Mouse (Mus musculus): ENCODE measurements around the gene Gm37240.

Gm37240 gene

DNA sequence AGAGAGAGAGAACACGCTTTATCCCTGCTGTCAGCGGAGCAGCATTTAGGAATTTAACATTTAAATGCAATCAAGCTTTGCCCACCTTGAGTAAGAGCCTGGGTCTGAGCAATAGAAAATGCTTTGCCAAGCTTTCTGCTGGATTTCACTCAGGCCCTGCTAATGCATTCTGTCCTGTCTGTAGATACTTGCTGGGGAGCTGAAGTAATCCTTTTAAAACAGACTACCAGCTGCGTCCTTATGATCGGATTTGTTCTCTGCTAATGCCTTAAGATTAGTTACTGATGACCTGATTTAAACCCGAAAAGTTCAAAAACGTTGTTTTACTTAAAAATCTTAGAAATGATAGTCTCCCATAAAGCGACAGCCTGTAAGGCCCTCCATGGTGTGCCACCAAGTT is 206.2 kb downstream of the Gm37240 start:
- DNase-seq (ENCODE audit: extremely low spot score) = no peak

DNA sequence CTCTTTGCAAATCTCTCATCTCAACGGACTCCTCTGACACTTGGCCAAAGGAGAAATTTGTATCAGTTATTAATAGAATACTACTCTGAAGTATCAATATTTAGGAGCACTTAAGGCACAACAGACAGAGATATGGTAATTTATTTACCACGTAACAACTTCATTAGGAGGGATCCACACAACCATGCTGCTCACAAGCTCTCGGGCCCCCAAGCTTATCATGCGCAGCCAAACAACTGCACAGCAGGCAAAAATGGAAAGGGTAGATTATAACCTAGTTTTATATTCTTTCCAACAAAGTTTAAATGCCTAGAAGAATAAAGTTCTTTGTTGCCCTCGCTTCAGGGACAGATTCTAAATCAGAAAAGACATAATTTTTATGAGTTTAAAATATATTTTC is 207.4 kb downstream of the Gm37240 start:
- no peak for DNase-seq (ENCODE audit: extremely low spot score)

DNA sequence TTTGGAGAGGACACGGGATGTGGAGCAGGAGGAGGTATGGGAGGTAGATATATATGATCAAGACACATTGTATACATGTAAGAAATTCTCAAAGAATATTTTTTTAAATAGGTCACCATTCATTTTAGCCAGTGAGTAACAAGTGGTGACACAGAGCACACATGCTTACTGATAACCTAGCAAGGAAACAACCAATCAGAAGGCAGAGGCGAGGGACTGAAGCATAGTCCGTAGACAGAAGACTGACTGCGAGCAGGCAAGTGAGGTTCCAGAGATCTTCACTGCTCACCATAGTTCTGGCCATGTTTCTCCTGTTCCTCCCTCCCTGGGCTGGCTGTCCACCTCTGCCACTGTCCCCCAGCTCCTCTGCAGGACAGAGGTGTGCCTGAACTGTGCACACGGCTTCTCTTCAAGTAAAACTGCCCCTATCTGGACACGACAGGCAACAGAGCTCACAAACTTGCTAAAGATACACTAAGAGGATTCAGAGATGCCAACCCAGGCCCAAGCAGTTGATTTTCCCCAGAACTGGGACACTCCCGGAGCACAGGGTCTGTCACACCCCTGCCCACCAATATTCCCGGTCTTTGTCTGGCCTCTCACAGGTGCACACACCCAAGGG is 207.9 kb downstream of the Gm37240 start:
- DNase-seq (ENCODE audit: extremely low spot score) = no peak

DNA sequence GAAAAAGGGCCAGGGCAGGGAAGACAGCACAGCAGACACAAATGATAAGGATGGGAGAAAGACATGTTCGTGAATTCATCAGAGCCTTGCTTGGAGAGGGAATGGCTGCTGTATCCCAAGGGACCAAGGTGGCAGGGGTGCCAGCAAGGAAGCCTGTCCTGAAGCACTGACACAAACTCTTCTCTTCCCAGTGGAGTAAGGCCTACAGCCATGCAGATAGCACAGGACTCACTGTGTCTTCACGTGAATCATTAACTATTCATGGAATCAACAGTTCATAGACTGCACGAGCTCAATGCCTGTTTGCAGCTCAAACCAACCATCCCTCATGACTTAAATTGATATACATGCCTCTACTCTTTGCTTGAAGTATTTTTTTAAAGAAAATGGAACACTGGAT is 209.4 kb downstream of the Gm37240 start:
- DNase-seq (ENCODE audit: extremely low spot score) = no peak

DNA sequence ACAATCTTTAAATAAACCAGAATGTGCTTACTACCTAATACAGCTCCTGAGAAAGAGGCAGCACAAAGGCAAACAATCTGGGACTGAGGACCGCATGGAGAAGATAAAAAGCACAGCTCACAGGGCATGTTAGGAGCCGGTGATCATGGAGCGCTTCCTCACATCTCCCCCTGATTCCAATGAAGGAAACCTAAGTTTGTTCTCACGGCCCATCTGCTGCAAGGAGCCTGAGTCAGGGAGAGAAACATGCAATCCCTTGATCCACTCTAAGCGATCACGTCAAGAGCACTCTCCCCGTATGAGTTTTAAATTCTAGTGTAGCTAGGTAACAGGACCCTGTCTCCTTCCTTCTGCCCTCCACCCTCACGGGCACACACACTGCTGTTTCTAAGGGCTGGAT is 210.2 kb downstream of the Gm37240 start:
- DNase-seq (ENCODE audit: extremely low spot score) = no peak

DNA sequence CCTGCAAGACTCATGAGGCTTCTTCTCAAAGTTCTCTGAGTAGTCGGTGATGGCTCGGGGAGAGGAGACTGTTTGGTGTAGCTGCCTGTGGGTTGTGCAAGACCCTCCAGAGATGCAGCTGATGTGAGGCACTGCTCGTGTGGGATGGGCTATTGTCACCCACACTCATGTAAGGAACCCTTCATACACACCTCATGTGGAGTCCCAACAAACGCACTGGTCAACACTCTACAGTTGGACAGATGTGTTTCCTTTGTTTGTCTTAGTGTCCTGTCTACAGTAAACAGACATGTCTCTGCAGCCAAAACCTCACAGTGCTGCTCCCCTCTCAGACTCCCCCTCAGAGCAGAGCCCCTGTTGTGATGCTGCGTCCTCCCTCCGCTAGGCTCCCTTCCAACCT is 217.5 kb downstream of the Gm37240 start:
- no peak for DNase-seq (ENCODE audit: extremely low spot score)

DNA sequence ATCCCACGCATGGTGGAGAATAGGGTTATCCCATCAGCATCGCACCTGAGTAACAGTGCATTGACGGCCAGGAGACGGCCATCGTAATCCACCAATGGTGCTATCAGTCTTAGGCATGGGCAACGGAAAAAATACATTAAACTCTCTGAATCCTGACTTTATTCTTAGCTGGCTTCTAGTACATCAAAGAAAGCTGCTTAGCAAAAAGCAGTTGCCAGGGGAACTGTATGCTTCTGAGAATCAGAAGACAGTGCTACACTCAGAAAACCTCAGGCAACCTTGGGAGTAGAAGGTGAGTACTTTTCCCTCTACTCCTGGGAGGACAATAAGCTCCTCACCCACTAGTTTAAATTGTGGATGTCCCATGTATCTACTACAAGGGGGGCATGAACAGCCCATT is 219.6 kb downstream of the Gm37240 start:
- no peak for DNase-seq (ENCODE audit: extremely low spot score)

DNA sequence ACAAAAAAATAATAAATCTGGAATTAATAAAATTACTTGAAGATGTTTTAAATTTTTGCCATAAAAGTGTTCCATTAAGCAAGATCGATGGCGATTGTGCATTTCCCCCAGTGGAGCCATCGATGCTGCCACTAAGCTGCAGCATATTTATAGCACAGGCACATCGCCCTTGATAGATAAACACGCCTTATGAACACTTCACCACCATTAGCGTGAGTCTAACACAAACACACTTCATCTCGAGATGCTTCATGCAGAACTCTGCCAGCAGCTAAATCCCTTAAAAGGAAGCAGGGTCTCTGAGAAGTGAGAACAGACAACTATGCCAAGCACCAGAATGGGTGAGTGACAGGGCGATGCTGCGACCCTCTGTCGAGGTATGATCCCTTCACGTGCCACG is 220.6 kb downstream of the Gm37240 start:
- no peak for DNase-seq (ENCODE audit: extremely low spot score)

DNA sequence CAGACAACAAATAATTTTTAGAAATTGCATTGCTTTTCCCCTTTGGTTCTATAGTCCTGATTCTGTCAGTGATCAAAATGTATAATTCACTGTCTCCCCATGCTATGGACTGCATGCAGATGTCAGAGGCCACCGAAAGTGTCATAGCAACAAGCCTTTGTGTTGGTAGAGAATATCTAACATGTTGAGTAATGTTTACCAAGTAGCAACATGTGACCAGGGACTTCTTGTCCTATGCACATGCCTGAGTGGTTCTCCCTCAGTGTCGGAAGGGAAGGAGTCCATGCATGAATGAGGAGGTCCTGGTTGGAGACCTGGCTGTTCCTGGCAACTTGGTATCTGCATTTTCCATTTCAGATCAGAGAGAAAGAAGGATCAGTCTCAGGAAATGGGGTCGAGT is 221.2 kb downstream of the Gm37240 start:
- DNase-seq (ENCODE audit: extremely low spot score) = no peak

DNA sequence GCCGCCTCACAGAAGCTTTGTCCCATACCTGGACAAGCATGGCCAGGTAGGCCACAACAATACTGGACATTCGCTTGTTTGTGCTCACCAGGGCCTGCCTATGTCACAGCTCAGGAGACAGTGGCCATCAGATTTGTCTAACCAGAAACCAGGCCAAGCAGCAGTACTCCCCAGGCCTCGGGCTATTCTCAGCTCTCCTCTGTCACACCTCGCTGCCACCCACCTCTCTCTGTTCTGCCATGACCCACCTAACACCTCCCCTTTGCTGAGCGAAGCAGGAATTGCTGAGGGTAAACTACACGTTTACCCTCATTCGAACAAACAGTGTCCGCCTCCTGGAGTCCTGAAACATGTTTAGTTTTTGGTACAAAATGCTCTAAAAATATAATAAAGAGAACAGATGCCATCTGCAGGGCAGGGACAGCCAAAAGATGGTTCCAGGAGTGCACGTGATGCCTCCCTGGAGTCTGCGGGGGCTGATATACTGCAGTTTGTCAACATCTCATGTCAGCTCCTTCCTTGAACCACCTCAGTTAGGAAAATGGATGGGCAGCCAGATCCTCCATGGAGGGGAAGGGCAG is 222.6 kb downstream of the Gm37240 start:
- no peak for DNase-seq (ENCODE audit: extremely low spot score)

DNA sequence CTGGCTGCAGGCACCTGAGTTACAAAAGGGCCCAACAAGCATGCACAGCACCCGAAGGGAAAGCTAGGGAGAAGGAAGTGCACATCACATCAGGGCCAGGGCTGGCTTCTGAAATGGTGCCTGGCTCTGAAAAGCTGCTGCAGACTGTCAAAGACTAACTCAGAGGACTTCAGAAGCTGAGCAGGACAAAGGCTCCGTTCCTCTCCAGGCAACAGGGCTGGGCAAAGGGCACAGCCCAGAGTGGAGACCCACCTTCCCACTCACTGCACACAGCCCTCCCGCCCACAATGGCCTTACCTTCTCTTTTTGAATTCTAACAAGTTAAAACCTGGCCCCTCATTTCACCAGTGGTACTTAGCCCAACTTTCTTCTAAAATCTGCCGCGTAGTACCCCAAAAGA is 223.5 kb downstream of the Gm37240 start:
- DNase-seq (ENCODE audit: extremely low spot score) = no peak

DNA sequence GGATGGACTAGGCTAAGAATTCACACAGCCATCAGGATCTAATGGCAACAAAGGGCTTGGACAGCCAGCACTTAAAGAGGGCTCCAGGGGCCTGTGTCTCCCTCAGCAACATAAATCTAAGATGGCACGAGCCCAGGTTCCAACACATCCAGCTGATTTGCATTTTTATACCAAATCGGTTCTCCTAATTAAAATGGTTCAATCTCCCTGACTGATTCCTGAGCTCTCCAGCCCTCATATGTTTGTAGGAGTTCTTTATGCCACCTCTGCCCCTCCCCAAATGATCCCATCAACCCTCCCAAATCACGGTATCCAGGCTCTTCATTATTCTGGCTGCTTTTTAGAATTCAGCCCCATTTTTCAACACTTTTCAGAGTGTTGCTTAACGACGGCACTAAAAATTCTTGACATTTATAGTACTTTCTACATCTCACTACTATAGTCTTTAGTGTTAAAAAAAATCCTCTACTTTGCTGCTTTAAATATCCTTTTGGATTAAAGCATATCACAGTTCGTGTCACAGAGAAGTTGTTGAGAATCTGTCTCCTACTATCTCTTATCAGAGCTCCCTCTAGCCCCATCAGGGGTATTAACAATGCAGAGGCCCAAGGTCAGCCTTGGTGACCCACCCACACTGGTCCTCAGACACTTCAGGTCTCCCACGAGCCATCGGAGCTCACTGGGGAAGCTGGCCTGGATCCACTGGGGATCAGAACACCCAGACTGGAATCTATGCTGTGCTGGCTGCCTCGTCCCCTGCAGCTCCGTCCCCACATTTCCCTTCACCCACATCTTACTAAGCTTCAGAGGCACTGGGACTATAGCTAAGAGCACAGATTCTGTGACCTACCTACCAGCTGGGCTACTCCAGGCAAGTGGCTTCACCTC is 225.1 kb downstream of the Gm37240 start:
- DNase-seq (ENCODE audit: extremely low spot score) = no peak

DNA sequence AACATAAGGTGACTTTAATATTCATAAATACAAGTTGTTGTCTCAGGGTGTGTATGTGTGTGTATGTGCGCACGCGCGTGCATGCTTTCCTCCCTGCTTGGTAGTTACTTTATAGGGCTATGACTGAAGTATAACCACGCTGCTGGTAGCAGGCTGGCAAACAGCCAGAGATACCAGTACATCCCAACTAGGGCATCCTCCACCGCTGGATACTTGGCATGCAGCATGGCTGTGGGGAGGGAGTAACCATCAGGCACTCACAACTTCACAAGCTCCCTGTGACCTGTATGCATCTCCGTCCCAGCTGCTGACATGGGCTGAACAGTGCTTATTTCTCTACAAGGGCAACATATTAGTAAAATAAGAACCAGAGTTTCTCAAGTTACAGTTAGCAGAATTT is 227.6 kb downstream of the Gm37240 start:
- no peak for DNase-seq (ENCODE audit: extremely low spot score)

DNA sequence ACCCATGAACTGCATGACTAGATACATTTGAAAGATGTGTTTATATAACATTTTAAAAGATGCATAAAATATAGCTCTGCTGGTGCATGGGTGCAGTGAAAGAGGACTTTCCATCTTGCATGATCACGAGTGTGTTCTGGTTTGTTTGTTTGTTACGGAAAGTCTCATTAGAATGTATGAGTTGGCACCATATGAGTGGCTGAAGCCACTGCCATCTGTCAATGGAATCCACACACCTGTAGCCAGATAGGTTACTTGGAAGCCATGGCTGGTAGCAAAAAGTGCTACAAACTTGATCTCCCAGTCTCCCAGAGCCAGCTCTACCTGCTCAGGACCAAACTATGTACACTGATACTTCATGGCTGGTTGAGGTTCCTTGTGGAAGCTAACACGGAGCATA is 231.8 kb downstream of the Gm37240 start:
- no peak for DNase-seq (ENCODE audit: extremely low spot score)

DNA sequence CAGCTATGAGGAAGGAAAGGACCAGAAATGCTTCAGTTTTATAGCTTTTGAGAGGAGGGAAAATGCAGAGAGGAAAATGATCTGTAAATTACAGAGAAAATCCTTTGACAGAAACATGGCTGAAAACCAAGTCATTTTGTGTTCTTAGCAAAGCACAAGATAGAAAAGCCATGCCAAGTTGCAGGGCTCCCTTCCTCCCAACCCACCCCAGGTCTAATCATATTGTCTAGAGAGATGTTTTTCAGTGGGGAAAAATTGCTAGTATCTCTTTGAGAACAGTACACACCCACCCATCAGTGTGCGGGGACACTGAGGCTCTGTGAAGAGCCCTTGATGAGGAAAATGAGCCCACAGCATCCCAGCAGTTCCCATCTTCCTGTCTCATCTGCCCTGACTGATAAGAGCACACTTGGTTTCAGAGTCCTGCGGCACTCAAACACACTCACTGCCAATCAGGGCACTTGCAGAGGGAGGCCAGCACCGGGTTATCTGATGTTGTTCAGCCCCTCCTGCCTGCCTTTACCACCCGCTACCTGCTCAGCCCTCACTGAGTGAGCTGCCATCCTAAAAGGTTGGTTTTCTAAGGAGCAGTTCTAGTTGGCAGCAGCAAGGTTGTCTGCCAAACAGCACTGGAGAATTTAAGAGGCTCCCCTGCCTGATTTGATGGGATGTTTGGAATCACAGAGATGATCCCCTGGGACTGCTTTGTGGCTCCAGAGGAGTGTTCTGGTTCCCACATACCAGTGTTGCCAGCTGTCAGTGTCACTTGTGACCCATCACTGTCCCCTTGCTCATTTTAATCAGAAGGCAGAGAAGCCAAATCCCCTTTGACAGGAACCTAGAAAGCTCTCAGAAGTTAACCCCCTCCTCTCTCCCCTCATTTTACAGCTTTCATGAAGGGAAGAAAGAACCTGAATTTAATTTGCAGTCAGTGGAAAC is 234.3 kb downstream of the Gm37240 start:
- no peak for DNase-seq (ENCODE audit: extremely low spot score)

DNA sequence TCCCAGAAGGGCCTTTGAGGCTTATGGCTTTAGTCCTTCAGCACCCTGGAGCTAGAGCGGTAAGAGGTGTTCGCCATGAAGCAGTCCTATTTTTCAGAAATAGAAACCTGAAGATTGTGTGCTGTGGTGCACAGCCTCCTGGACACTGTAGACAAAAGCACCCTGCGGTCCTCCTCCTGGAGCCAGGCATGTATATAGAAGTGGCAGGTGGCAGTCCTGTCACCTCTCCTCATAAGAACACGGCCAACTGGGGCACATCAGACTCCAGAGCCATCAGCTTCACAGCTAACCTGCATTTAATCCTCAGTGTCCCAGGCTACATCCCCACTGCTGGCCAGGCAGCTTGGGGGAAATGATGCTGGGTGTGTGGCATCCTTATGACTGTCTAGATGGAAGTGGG is 238.1 kb downstream of the Gm37240 start:
- DNase-seq (ENCODE audit: extremely low spot score) = no peak

DNA sequence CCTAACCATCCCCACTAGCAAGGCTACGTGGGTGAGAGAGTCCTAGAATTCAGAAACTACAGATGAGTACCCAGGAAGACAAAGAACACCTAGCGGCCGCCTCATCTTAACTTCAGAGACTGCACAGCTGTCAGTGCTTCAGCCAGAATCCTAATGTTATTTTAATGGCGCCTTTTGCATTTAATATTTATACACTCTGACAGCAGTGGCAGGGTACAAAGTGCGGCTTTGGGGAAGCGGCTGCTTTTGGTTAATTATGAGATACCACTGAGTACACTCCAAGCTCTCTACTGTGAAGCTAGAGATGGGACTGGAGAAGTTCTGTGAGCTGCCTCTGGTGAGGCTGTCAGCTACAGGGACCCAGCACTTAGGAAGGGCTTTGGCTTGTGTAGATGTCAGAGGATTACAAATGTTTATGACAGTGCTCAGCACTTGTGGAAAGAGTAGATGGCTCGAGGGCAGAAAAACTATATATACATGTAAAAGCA is 241.8 kb downstream of the Gm37240 start:
- DNase-seq (ENCODE audit: extremely low spot score) = no peak

DNA sequence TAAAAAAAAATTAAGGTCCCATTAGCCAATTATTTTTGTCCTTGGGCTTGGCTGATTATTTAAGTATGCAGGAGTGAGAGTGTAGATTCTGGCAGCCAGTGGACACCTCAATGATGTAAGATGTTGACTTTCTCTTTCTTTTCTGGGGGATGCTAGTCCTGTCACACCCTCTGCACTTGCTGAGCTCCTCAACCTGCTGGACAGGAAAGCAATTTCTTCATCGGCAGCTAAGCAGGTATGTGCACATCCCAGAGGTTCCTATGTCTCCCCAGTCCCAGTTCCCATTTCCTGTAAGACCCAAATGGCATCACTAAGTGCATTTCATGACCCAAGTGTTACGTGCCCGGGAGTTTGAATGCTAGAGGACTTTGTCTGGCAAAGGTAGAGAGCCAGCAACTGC is 242.5 kb downstream of the Gm37240 start:
- no peak for DNase-seq (ENCODE audit: extremely low spot score)

DNA sequence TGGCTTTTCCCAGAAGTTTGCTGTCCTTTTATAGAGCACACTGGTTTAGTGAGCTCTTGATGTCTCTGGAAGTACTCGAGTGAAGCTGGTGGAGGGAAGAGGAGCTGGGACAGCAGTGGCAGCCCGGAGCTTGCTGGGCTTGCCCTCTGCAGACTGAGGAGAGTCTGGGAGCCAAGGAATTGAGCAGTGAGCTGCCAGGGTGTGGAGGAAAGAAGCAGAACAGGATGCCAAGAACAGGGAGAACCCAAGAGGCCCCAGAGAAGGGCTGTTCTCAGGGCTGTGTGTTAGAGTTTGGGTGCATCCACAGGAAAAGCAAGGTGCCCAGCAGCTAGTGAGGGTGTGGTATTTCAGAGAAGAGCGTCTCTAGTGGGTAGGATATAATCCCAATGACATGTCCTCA is 245.6 kb downstream of the Gm37240 start:
- no peak for DNase-seq (ENCODE audit: extremely low spot score)

DNA sequence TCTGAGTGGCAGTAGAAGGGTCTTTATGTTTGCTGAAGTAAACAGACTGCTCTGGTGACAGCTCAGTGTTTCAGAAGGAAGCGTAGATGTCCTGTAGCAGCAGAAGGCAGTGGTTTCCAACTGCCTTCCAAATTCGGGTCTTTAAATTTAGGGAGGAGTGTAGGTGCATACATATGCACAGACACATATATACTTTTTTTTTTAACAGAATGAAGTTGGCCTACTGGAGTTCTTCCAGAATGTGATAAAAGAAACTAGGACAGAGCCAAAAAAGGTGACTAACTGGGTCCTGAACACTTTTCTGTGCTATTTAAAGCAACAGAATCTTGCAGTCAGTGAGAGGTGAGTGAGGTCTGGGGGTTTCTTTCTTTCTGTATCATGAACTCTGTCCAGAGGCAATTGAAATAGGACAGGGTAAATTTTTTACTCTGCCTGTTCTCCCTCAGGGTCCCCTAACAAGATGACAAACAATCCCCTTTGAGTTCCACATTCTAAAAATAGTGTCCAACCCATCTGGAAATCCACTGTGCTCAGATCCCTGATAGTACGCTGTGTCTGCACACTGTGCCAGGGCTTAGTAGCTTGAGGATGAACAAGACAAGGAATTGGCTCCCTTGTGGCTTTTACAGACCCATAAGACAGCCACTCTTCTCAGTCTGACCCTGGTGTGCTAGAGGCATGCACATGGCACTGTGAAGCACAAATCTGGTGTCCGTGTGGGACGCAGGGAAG is 250.4 kb downstream of the Gm37240 start:
- no peak for DNase-seq (ENCODE audit: extremely low spot score)

DNA sequence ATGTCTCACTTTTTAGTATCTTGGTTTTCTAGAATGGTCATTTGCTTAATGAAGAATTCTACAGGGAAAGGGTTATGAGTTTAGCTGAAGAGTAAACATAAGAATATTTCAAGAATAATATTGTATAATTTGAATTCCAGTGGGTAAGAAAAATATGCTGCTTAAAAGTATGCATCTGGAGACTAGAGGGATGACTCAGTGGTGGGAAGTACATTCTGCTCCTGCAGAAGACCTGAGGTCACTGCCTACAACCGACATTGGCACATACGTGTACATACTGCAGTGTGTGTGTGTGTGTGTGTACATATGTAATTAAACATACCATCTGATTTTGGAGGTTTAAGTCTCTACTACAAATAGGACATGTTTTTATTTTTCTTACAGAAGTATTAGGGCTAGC is 251.7 kb downstream of the Gm37240 start:
- no peak for DNase-seq (ENCODE audit: extremely low spot score)
